Mouse (Mus musculus) erythroblast, embryonic 14.5 days (primary cell): Measurements from ENCODE around the gene Ucma.
"Not testable (repeated sequence)": the region's sequence is repeated elsewhere in the genome, so short reads cannot be mapped to it uniquely, and the experiment has no call there.

Source experiments
- GATA1 ChIP-seq: IDR thresholded peaks from 2 replicates; pipeline ENCODE4 v1.6.1; 2012; ENCODE audit warnings: low read length, inconsistent platforms, mixed read lengths
- TAL1 ChIP-seq: IDR thresholded peaks from 3 replicates; pipeline ENCODE4 v1.6.1; 2012; ENCODE audit warnings: low read length, inconsistent platforms, mixed read lengths

DNA sequence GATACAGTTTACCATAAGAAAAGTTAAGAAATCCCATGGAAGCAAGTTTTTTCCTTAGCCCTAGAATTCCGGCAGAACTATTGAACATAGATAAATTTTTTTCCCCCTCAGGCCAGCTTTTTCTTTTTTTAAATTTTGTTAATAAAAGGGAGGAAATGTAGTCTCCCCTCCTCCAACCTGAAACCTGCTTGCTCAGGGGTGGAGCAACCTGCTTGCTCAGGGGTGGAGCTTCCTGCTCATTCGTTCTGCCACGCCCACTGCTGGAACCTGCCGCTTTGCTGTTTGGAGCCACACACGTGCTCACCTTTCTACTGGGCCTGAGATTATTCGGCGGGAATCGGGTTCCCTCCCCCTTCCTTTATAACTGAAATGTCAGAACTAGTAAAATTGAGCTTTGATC is 26.2 kb upstream of the Ucma start:
- not testable (repeated sequence) for TF ChIP-seq TAL1, GATA1
